Mouse (Mus musculus): Measurements from ENCODE around the gene Aplp2. TPM values are rescaled to one million over a fixed set of nuclear protein-coding genes. Genes with fewer than 3 reads are reported as not detected.

The Aplp2 gene
- polyA plus RNA-seq, 1 experiment from 2014 or later = 279 TPM

DNA sequence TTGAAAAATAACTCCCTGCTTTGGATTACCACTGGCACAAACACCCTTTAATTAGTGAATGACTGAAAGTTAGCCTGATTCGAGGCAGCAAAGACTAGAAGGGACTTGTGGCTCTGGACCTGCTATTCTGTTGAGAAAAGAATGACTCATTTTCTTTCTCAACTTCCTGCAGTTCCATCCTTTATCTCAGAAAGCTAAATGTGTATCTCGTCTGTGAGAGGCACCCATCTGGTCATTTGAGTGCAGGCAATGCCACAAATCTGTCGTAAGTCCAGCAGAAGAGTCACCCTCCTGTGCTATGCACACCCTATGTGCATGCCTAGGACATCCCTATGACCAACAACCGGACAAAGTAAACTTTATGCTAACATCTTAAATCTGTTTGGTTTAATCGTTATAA is 78.5 kb downstream of the Aplp2 start:
- Histone ChIP-seq H3K9ac (no peak overlapping the region), H3K27ac (no peak overlapping the region), H3K4me3 (replicated peaks) (no peak overlapping the region), H3K4me2 (no peak overlapping the region), H3K27me3 (replicated peaks) (peaks cover 14% of the 10 kb centered on the region), H3K4me1 (0 out of 2 replicates have a peak, but pooled peaks cover 11% of the 10 kb centered on the region), H3K36me3 (no peaks in the 10 kb centered on the region), H3K9me3 (no peaks in the 10 kb centered on the region)
- 71% methylated on average over 5 of the region's 5 CpGs for WGBS
- ATAC-seq (ENCODE audit: insufficient read depth, low FRiP score, low read depth) = no peak

DNA sequence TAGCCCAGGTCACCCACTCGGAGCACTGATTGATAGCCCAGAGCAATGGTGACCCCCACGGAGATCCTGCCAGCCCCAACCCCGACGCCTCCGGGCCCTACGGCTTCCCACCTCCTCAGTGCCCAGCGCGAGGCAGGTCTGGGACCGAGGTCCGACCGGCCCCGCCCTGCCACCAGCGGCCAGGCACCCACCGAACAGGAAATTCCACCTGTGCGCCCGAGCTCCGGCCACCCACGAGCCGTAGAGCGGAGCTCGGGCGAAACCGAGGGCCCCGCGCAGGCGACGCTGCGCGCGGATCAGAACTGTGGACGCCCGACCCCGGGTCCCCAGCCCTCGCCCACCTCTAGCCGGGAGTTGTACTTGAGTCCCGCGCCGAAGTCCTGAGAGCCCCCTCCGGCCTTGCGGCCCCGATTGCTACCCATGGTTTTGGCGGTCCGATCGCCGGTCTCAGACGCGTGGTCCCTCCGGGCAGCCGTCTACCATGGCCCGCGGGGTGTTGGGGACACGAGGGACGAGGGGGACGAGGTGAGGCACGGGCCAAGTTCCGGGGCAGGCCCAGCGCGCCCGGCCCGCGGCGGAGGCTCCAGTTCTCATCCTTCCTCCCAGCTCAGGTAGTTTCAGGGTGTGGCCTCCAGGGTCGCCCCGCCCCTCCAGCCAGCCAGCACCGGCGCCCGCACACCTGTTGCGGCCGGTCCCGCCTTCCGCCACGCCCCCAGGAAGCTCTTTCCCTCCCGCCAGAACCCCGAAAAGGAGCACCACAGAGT is 80.2 kb downstream of the Aplp2 start, which contains the start of gene St14:
St14 (minus strand) TSS at position 649 of the 764 bp plus-strand sequence.
- Histone ChIP-seq H3K27ac (peak within 1 kb of the TSS; percentile 64), H3K9me3 (no peaks in the 10 kb centered on the region), H3K27me3 (replicated peaks) (peaks cover 14% of the 10 kb centered on the region), H3K4me1 (0 out of 2 replicates have a peak, but pooled peaks cover 11% of the 10 kb centered on the region), H3K4me2 (peak within 1 kb of the TSS; percentile 88), H3K4me3 (replicated peaks) (peak within 1 kb of the TSS; percentile 58), H3K9ac (peak within 1 kb of the TSS; percentile 59; the same call in 1 of the 2 replicates), H3K36me3 (no peaks in the 10 kb centered on the region)
- under 1% methylated on average over 70 of the region's 74 CpGs for WGBS
- ATAC-seq (ENCODE audit: insufficient read depth, low FRiP score, low read depth) = peak; percentile 88

- Histone ChIP-seq H3K4me1 (0 out of 2 replicates have a peak, but pooled peaks cover 11% of the 10 kb centered on the region), H3K9ac (peak overlapping the region; percentile 59; the same call in 1 of the 2 replicates), H3K27ac (peak overlapping the region; percentile 64), H3K4me3 (replicated peaks) (peak overlapping the region; percentile 58), H3K4me2 (peak overlapping the region; percentile 88), H3K27me3 (replicated peaks) (peaks cover 14% of the 10 kb centered on the region), H3K36me3 (no peaks in the 10 kb centered on the region), H3K9me3 (no peaks in the 10 kb centered on the region)
- 0 out of 2 replicates have a peak, but pooled peaks have one; percentile 6 for ATAC-seq (ENCODE audit: insufficient read depth, low FRiP score, low read depth)
- whole genome bisulfite sequencing = 8% methylated on average over 26 of the region's 26 CpGs
These were observed 81.0 kb downstream of the Aplp2 start for GRCm38 (mm10) chr9:31130357-31131204.

- WGBS = 39% methylated on average over 8 of the region's 8 CpGs
- Histone ChIP-seq H3K27ac (0 out of 2 replicates have a peak overlapping the region, but pooled peaks have one; percentile 64), H3K9ac (no peak overlapping the region), H3K9me3 (no peaks in the 10 kb centered on the region), H3K36me3 (no peaks in the 10 kb centered on the region), H3K4me1 (0 out of 2 replicates have a peak, but pooled peaks cover 11% of the 10 kb centered on the region), H3K4me2 (peak overlapping the region; percentile 88), H3K4me3 (replicated peaks) (peak overlapping the region; percentile 58), H3K27me3 (replicated peaks) (peaks cover 14% of the 10 kb centered on the region)
- no peak for ATAC-seq (ENCODE audit: insufficient read depth, low FRiP score, low read depth)
These were observed 81.7 kb downstream of the Aplp2 start for GRCm38 (mm10) chr9:31129956-31130355.

DNA sequence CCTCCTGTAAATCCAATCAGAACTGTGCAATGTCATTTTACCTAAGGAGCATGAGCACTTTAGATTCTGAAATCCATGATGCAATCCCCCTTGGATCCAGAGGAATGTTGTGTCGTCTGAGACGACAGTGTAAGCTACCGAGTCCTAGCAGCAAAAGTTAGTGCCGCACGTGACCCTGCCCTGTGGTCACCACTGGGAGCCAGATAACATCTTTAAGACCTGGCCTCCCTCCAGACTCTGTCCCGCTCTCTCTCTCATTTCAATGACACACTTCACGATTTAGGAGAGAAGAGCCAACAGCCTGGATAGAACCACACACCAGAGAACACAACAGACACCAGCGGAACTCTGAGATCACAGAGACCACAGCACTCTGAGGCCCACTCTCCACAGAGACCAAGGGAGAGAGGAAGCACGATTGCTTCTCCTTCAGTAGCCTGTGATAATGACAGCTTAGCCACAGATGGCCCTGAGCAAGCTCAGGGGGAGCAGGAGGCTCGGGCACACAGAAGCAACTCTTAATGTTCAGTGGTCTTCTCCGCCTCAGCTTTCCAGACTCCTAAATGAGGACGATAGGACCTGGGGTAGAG is 83.6 kb downstream of the Aplp2 start:
- Histone ChIP-seq H3K9ac (no peak overlapping the region), H3K27ac (no peak overlapping the region), H3K4me1 (0 out of 2 replicates have a peak, but pooled peaks cover 11% of the 10 kb centered on the region), H3K4me3 (replicated peaks) (no peak overlapping the region), H3K4me2 (no peak overlapping the region), H3K9me3 (no peaks in the 10 kb centered on the region), H3K36me3 (no peaks in the 10 kb centered on the region), H3K27me3 (replicated peaks) (peaks cover 14% of the 10 kb centered on the region)
- no peak for ATAC-seq (ENCODE audit: insufficient read depth, low FRiP score, low read depth)
- WGBS = 72% methylated on average over 12 of the region's 12 CpGs

DNA sequence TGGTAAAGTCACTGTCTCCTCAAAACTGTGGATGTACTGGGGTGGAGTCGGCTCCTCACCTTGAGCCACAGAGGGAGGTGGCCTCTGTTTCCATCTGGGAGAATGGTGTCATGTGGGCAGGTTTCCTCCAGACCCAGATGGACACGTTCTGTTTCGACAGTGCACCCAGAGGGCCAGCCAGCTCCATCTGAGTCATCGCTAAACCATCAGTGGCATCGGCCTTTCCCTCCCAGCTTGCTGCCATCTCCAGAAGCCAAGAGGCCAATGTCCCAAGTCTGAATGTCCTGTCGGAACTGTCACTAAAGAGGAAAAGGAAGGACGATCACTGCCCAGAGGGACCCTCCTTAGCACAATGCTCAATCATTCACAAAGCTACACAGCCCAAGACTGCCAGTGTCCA is 85.5 kb downstream of the Aplp2 start:
- 0 out of 2 replicates have a peak, but pooled peaks cover under 1% of the 10 kb centered on the region for H3K4me1 ChIP-seq

DNA sequence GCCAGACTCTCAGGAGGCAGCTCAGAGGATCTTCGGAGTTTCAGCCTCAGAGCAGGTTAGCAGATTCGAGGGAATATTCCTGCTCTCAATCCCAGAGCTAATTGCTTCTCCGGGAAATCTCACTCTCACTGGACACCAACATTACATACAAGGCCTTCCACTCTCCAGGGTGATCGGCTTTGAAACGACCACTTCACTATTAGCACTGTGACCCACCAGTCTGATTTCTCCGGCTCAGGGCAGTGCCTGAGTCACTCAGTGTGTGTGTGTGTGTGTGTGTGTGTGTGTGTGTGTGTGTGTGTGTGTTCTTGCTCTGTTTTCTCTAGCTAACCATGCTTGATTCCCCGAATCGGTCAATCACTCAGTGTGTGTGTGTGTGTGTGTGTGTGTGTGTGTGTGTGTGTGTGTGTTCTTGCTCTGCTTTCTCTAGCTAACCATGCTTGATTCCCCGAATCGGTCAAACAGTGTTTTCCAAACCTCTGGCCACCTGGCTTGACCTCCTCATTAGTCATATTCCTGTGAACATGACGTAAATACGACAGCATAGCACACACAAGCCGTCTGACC is 89.1 kb downstream of the Aplp2 start:
- H3K4me1 ChIP-seq = peaks cover 12% of the 10 kb centered on the region
- no peak overlapping the region for H3K4me3 ChIP-seq (replicated peaks)
- H3K9ac ChIP-seq = no peak overlapping the region
- H3K36me3 ChIP-seq = no peaks in the 10 kb centered on the region
- H3K27me3 ChIP-seq (replicated peaks) = no peaks in the 10 kb centered on the region
- no peak for ATAC-seq (ENCODE audit: insufficient read depth, low FRiP score, low read depth)
- no peaks in the 10 kb centered on the region for H3K9me3 ChIP-seq
- no peak overlapping the region for H3K27ac ChIP-seq
- WGBS = 58% methylated on average over 13 of the region's 13 CpGs
- H3K4me2 ChIP-seq = no peak overlapping the region

More for the DNA sequence above, 85.5 kb downstream of the Aplp2 start:
- 87% methylated on average over 7 of the region's 7 CpGs for WGBS
- H3K36me3 ChIP-seq = no peaks in the 10 kb centered on the region
- no peak overlapping the region for H3K9ac ChIP-seq
- no peak for ATAC-seq (ENCODE audit: insufficient read depth, low FRiP score, low read depth)
- peaks cover 3% of the 10 kb centered on the region; the same call in 1 of the 2 replicates for H3K27me3 ChIP-seq (replicated peaks)
- no peak overlapping the region for H3K27ac ChIP-seq
- H3K4me2 ChIP-seq = no peak overlapping the region
- H3K4me3 ChIP-seq (replicated peaks) = no peak overlapping the region
- no peaks in the 10 kb centered on the region for H3K9me3 ChIP-seq

DNA sequence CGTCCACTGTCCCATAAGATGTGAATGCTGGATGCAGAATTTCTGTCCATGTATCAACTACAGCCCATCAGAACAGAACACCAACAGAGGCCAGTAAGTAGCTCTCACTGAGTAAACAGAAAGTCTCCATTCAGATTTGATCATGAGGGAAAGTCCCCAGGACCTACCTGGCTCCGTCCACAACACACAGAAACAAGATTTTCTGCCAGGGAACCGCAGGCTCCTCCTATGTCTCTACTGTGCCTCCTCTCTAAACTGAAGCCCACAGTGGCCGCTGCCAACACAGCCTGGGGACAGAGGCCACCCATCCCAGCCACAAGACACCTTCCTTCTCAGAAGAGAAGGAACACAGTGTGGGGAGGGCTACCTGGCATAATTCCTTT is 91.1 kb downstream of the Aplp2 start:
- H3K9me3 ChIP-seq = no peaks in the 10 kb centered on the region
- H3K36me3 ChIP-seq = no peaks in the 10 kb centered on the region
- no peak overlapping the region for H3K4me2 ChIP-seq
- H3K9ac ChIP-seq = no peak overlapping the region
- H3K4me1 ChIP-seq = peaks cover 12% of the 10 kb centered on the region
- H3K27me3 ChIP-seq (replicated peaks) = no peaks in the 10 kb centered on the region
- ATAC-seq (ENCODE audit: insufficient read depth, low FRiP score, low read depth) = 0 out of 2 replicates have a peak, but pooled peaks have one; percentile 36
- H3K27ac ChIP-seq = peak overlapping the region; percentile 51; the same call in 1 of the 2 replicates
- 47% methylated on average over 4 of the region's 4 CpGs for WGBS
- H3K4me3 ChIP-seq (replicated peaks) = no peak overlapping the region

DNA sequence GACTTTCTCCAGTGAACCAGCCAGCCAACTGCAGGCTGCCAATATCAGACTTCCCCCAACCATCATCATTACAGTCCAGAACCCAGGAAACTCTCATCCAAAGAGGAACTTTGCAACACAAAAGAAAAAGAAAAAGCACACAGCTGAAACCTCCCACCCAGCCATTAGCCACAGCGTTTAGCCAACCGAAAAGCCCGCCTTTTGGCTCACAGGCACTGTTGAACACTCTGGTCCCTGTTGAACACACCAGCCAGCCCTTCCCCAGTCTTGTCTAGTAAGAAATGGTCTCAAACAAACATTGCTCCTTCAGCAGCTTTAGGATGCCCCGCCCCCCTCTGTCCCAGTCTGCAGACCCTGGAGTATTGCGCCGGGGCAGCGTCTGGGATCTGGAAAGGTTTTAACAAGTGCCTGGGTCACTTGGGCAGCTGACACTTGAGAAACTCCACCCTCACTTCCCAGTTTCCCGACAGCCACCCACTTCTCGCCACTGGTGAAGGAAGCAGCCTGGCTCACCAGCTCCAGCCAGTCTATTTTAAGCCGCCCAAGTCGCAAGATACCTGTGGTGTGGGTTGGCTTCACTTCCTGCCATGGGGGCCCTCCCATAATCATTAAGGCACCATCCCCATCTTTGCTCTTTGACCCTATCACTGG is 91.6 kb downstream of the Aplp2 start:
- 45% methylated on average over 11 of the region's 11 CpGs for WGBS
- no peak overlapping the region for H3K4me3 ChIP-seq (replicated peaks)
- no peak for ATAC-seq (ENCODE audit: insufficient read depth, low FRiP score, low read depth)
- no peaks in the 10 kb centered on the region for H3K36me3 ChIP-seq
- no peak overlapping the region for H3K4me2 ChIP-seq
- H3K4me1 ChIP-seq = peaks cover 12% of the 10 kb centered on the region
- peak overlapping the region; percentile 51; the same call in 1 of the 2 replicates for H3K27ac ChIP-seq
- no peaks in the 10 kb centered on the region for H3K27me3 ChIP-seq (replicated peaks)
- no peak overlapping the region for H3K9ac ChIP-seq
- no peaks in the 10 kb centered on the region for H3K9me3 ChIP-seq

DNA sequence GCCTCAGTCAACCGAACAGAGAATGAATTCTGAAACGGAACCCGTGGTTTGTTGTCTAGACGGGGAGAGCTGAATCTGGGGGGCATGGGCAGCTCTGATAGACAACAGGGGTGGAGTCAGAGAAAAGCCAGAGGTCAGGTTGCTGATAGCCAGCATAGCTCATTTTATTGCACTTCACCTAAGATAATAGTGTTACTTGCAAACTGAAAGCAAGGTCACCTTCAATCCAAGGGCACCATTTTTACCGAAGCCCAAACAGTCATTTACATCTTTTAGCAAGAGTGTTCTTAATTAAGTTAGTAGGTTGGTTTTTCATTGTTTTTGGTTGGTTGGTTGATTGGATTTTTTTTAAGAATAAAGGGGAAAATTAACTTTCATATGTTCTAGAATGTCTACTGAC is 92.2 kb downstream of the Aplp2 start:
- H3K4me3 ChIP-seq (replicated peaks) = no peak overlapping the region
- ATAC-seq (ENCODE audit: insufficient read depth, low FRiP score, low read depth) = no peak
- H3K4me2 ChIP-seq = no peak overlapping the region
- H3K27me3 ChIP-seq (replicated peaks) = no peaks in the 10 kb centered on the region
- peaks cover 12% of the 10 kb centered on the region for H3K4me1 ChIP-seq
- no peaks in the 10 kb centered on the region for H3K9me3 ChIP-seq
- H3K27ac ChIP-seq = no peak overlapping the region
- H3K9ac ChIP-seq = no peak overlapping the region
- WGBS = 51% methylated on average over 5 of the region's 5 CpGs
- H3K36me3 ChIP-seq = no peaks in the 10 kb centered on the region

Data from stomach, embryonic 15.5 days (tissue).